In genomic region chr1:191855136-191855878, GRCm38 (mm10) we compare ENCODE assay signal across 8 mouse cellular contexts. TPM values are rescaled to one million over a fixed set of nuclear protein-coding genes. Genes with fewer than 3 reads are reported as not detected.
DNase-seq lines count a peak whose midpoint lies in the region; ATAC-seq and TF ChIP-seq lines count a peak whose summit lies in the region.

No protein-coding gene starts in this region.

- H3ac ChIP-seq in myocyte (ENCODE audit: control insufficient read depth, insufficient read length) = no peak overlapping the region

- H3K4me2 ChIP-seq in hindbrain, postnatal 0 days (ENCODE audit: low read depth, low read length) = no peak overlapping the region
- peak overlapping the region; percentile 80 for H3K4me2 ChIP-seq in myocyte (ENCODE audit: low read depth)

- no peak for TF ChIP-seq POLR2A in myocyte (IDR thresholded peaks at IDR 0.05; ENCODE audit: insufficient read length, low read depth)

- H3K9me3 ChIP-seq in hindbrain, embryonic 10.5 days = no peaks in the 10 kb centered on the region
- H3K9me3 ChIP-seq in hindbrain, postnatal 0 days (ENCODE audit: low read length) = peaks cover 5% of the 10 kb centered on the region; the same call in 1 of the 2 replicates

- no peaks in the 10 kb centered on the region for H3K79me2 ChIP-seq in myocyte (ENCODE audit: control insufficient read depth, insufficient read depth)

- no peak for ATAC-seq in hindbrain, postnatal 0 days
- ATAC-seq in common myeloid progenitor, adult 5-6 weeks (replicated peaks; ENCODE audit: low read depth, poor library complexity, severe bottlenecking) = peak; percentile 98

- H3K4me3 ChIP-seq in hindbrain, embryonic 10.5 days = no peak overlapping the region
- no peak overlapping the region for H3K4me3 ChIP-seq in hindbrain, postnatal 0 days (ENCODE audit: low read length)
- no peak overlapping the region for H3K4me3 ChIP-seq in myocyte
- H3K4me3 ChIP-seq in layer of hippocampus, adult 2 months = no peak overlapping the region

- no peaks in the 10 kb centered on the region for H3K27me3 ChIP-seq in hindbrain, embryonic 10.5 days (ENCODE audit: insufficient read depth, poor library complexity, severe bottlenecking)
- no peaks in the 10 kb centered on the region for H3K27me3 ChIP-seq in hindbrain, postnatal 0 days (ENCODE audit: insufficient read depth, low read length)
- H3K27me3 ChIP-seq in myocyte (ENCODE audit: control insufficient read depth, insufficient read depth, insufficient read length) = no peaks in the 10 kb centered on the region

- DNase-seq in hindbrain, embryonic 10.5 days (ENCODE audit: low spot score) = no peak
- DNase-seq in hindbrain, postnatal 0 days (ENCODE audit: low spot score) = no peak
- peak; percentile 47 for DNase-seq in Muller cell, postnatal 12 days (ENCODE audit: inconsistent ontology term)
- DNase-seq in layer of hippocampus, adult 2 months (ENCODE audit: low spot score in 2 of 2) = no peak
- no peak for DNase-seq in layer of hippocampus, adult 8-10 months (ENCODE audit: low spot score in 2 of 2)
- no peak for DNase-seq in layer of hippocampus, postnatal 25 days (ENCODE audit: extremely low spot score in 1 of 2, low spot score in 1 of 2)

- H3K36me3 ChIP-seq in hindbrain, embryonic 10.5 days = no peaks in the 10 kb centered on the region
- H3K36me3 ChIP-seq in hindbrain, postnatal 0 days (ENCODE audit: insufficient read depth, low read length) = no peaks in the 10 kb centered on the region
- no peaks in the 10 kb centered on the region for H3K36me3 ChIP-seq in myocyte (ENCODE audit: control insufficient read depth, insufficient read depth)

- no peaks in the 10 kb centered on the region for H3K4me1 ChIP-seq in hindbrain, embryonic 10.5 days (replicated peaks)
- no peaks in the 10 kb centered on the region for H3K4me1 ChIP-seq in hindbrain, postnatal 0 days (ENCODE audit: insufficient read depth, low read length)

- peak overlapping the region; percentile 5; the same call in 1 of the 2 replicates for H3K27ac ChIP-seq in hindbrain, embryonic 10.5 days
- no peak overlapping the region for H3K27ac ChIP-seq in hindbrain, postnatal 0 days
- H3K27ac ChIP-seq in layer of hippocampus, adult 2 months = no peak overlapping the region

- 79% methylated on average over 10 of the region's 10 CpGs for WGBS in hindbrain, embryonic 10.5 days
- 82% methylated on average over 10 of the region's 10 CpGs for WGBS in hindbrain, postnatal 0 days

- no peak for TF ChIP-seq CTCF in hindbrain, postnatal 0 days (IDR thresholded peaks at IDR 0.05; ENCODE audit: low read depth)
- TF ChIP-seq CTCF in layer of hippocampus, adult 2 months (conservative IDR thresholded peaks at IDR 0.05) = no peak

- no peak overlapping the region for H3K9ac ChIP-seq in hindbrain, postnatal 0 days (replicated peaks; ENCODE audit: low read length)

TF ChIP-seq in myocyte, 11 proteins besides CTCF, POLR2A, EP300 and RAD21:
- TF ChIP-seq MYOD1 (IDR thresholded peaks at IDR 0.05; ENCODE audit: control insufficient read depth in 1 of 3, insufficient read length in 2 of 3, low read depth in 2 of 3) (peak in 2 of 3 experiments; percentile 61 to 72), MYOG (IDR thresholded peaks at IDR 0.05; ENCODE audit: control insufficient read depth in 1 of 3, insufficient read depth in 1 of 3, insufficient read length in 2 of 3, low read depth in 2 of 3) (peak in 1 of 3 experiments; percentile 20), TCF3 (IDR thresholded peaks at IDR 0.05; ENCODE audit: insufficient read length, low read depth) (no peak)
TF ChIP-seq in myocyte: peak in this region for 2.

RNA-seq across cellular contexts. Expression of gene Nek2, which starts 34.1 kb away (rescaled TPM):
- polyA plus RNA-seq in hindbrain, embryonic 10.5 days (2016; fragmentation: Nextera tagmentation; extraction: Ambion mirVana) = 41.6 and 59.7 TPM in 2 replicates
- 9.1 and 9.5 TPM in 2 replicates for total RNA-seq in hindbrain, postnatal 0 days (2014; rRNA removed)
- polyA plus RNA-seq in hindbrain, postnatal 0 days (2015; fragmentation: Nextera tagmentation; extraction: Ambion mirVana) = 7.7 and 8.4 TPM in 2 replicates
- total RNA-seq in common myeloid progenitor, adult 5-6 weeks (2017) = 37.5 TPM in 2 replicates
- 21.2 TPM for polyA plus RNA-seq in myocyte (2012; fragmentation: generic; extraction: Trizol)
- total RNA-seq in layer of hippocampus, adult 2 months (2021) = 1 to 10 TPM; 1.0 to 1.3 TPM
- 1 to 10 TPM; 1.2 to 2.2 (median 1.7) TPM for total RNA-seq in layer of hippocampus, adult 8-10 months (2022)
- total RNA-seq in layer of hippocampus, postnatal 25 days (2021) = 1 to 10 TPM; 1.0 to 1.1 TPM

RNA-seq across cellular contexts. Expression of gene Slc30a1, which starts 51.3 kb away (rescaled TPM):
- polyA plus RNA-seq in hindbrain, embryonic 10.5 days (2016; fragmentation: Nextera tagmentation; extraction: Ambion mirVana) = 1.3 and 1.6 TPM in 2 replicates
- 22.1 and 27.7 TPM in 2 replicates for total RNA-seq in hindbrain, postnatal 0 days (2014; rRNA removed)
- 5.1 TPM in 2 replicates for polyA plus RNA-seq in hindbrain, postnatal 0 days (2015; fragmentation: Nextera tagmentation; extraction: Ambion mirVana)
- total RNA-seq in common myeloid progenitor, adult 5-6 weeks (2017) = 5.0 and 6.7 TPM in 2 replicates
- polyA plus RNA-seq in myocyte (2012; fragmentation: generic; extraction: Trizol) = 3.9 TPM
- total RNA-seq in layer of hippocampus, adult 2 months (2021) = 10 to 100 TPM; 35.5 to 37.1 TPM
- total RNA-seq in layer of hippocampus, adult 8-10 months (2022) = 10 to 100 TPM; 24.2 to 37.1 (median 30.2) TPM
- 10 to 100 TPM; 34.5 to 35.5 TPM for total RNA-seq in layer of hippocampus, postnatal 25 days (2021)
